Mouse (Mus musculus) lung, postnatal 0 days (tissue): ENCODE results near the gene Tceal7. TPM values are rescaled to one million over a fixed set of nuclear protein-coding genes. Genes with fewer than 3 reads are reported as not detected.
"Not testable (repeated sequence)": the region's sequence is repeated elsewhere in the genome, so short reads cannot be mapped to it uniquely, and the experiment has no call there.

ENCODE experiments used
- ATAC-seq: fragments of 200-750 bp; cut with Nextera tagmentation; 2 replicates; pipeline ENCODE4 v1.8.0; 2017; ENCODE audit warnings: moderate library complexity
- DNase-seq: peaks from one replicate; pipeline ENCODE4 v3.0.0-alpha.2; 2016; ENCODE audit warnings: low spot score
- H3K27ac ChIP-seq: fragments of 300-500 bp; sonication (generic); 2 replicates; pipeline ENCODE4 v1.5.1; 2014; ENCODE audit warnings: antibody characterized with exemption, mild to moderate bottlenecking, low read length, mixed read lengths
- H3K27me3 ChIP-seq: fragments of 300-500 bp; sonication (generic); replicated peaks from 2 replicates; pipeline ENCODE4 v1.6.1; 2014; ENCODE audit warnings: low read length, mixed read lengths; ENCODE audit not compliant: insufficient read depth
- H3K36me3 ChIP-seq: fragments of 300-500 bp; sonication (generic); 2 replicates; pipeline ENCODE4 v1.6.1; 2014; ENCODE audit warnings: low read length, mixed read lengths; ENCODE audit not compliant: insufficient read depth
- H3K4me1 ChIP-seq: fragments of 300-500 bp; sonication (generic); 2 replicates; pipeline ENCODE4 v1.6.1; 2014; ENCODE audit warnings: antibody characterized with exemption, low read depth, low read length, mixed read lengths; ENCODE audit not compliant: insufficient read depth
- H3K4me2 ChIP-seq: fragments of 300-500 bp; sonication (generic); replicated peaks from 2 replicates; pipeline ENCODE4 v1.6.1; 2014; ENCODE audit warnings: low read depth, mild to moderate bottlenecking, low read length, moderate library complexity, mixed read lengths
- H3K4me3 ChIP-seq: fragments of 300-500 bp; sonication (generic); 2 replicates; pipeline ENCODE4 v1.5.1; 2014; ENCODE audit warnings: low read depth, low read length
- H3K9ac ChIP-seq: fragments of 300-500 bp; sonication (generic); replicated peaks from 2 replicates; pipeline ENCODE4 v1.6.1; 2014; ENCODE audit warnings: low read depth, mild to moderate bottlenecking
- H3K9me3 ChIP-seq: fragments of 300-500 bp; sonication (generic); 2 replicates; pipeline ENCODE4 v1.6.1; 2016; ENCODE audit warnings: low read length, mixed read lengths
- CTCF ChIP-seq: IDR thresholded peaks from 2 replicates; pipeline ENCODE4 v1.5.1; 2016; ENCODE audit warnings: antibody characterized with exemption, mild to moderate bottlenecking
- EP300 ChIP-seq: IDR thresholded peaks from 2 replicates; pipeline ENCODE4 v1.6.1; 2016; ENCODE audit warnings: antibody characterized with exemption, mild to moderate bottlenecking, control low read depth
- WGBS: fragments of 180-500 bp; shearing (Covaris S2); extraction: QIAGEN DNeasy Blood & Tissue Kit; methylation state at CpG from one replicate; pipeline ENCODE4 v1.1.7; 2014; 5-methylcytosine and 5-hydroxymethylcytosine counted together
- polyA plus RNA-seq: library from polyadenylated mRNA; unstranded; fragments of >200 nt; fragmentation: Nextera tagmentation; extraction: Ambion mirVana; gene quantifications from 2 replicates; pipeline ENCODE4 v1.2.1, GENCODE M21; 2015

Gene Tceal7
- polyA plus RNA-seq: 0.17 and 0.43 TPM in 2 replicates

GRCm38 (mm10) chrX:136214729-136215677 is at the start of gene Tceal7, which contains the start of gene Bex1:
TSS of gene Tceal7 (plus strand) at chrX:136214779.
TSS of gene Bex1 (minus strand) at chrX:136215513.
- H3K27me3 ChIP-seq, H3K9me3 ChIP-seq, H3K9ac ChIP-seq, H3K27ac ChIP-seq, H3K4me1 ChIP-seq, DNase-seq, H3K36me3 ChIP-seq, H3K4me3 ChIP-seq: not testable (repeated sequence)
- 22% methylated on average over 9 of the region's 67 CpGs for WGBS
- peak; percentile 80 for ATAC-seq
- peak within 1 kb of the TSS; percentile 39; the same call in 1 of the 2 replicates for H3K4me2 ChIP-seq

- Histone ChIP-seq H3K27me3 (no peaks in the 10 kb centered on the region), H3K9me3 (no peaks in the 10 kb centered on the region), H3K4me2 (peak overlapping the region; percentile 60; the same call in 1 of the 2 replicates), H3K9ac (no peak overlapping the region), H3K36me3 (no peaks in the 10 kb centered on the region), H3K4me1 (no peaks in the 10 kb centered on the region), H3K27ac (no peak overlapping the region), H3K4me3 (no peak overlapping the region)
- WGBS: 43% methylated on average over 10 of the region's 10 CpGs
- TF ChIP-seq CTCF (no peak), EP300 (no peak)
- DNase-seq (no peak), ATAC-seq (no peak)
These were observed 44.0 kb upstream of the Tceal7 start for GRCm38 (mm10) chrX:136170625-136171024.

GRCm38 (mm10) chrX:136171189-136172117 is 43.1 kb upstream of the Tceal7 start:
- peak overlapping the region; percentile 58 for H3K9ac ChIP-seq
- WGBS: 20% methylated on average over 24 of the region's 24 CpGs
- no peaks in the 10 kb centered on the region for H3K9me3 ChIP-seq
- no peaks in the 10 kb centered on the region for H3K27me3 ChIP-seq
- ATAC-seq: peak; percentile 72
- no peaks in the 10 kb centered on the region for H3K36me3 ChIP-seq
- H3K4me2 ChIP-seq: peak overlapping the region; percentile 60
- TF ChIP-seq EP300: no peak
- H3K27ac ChIP-seq: peak overlapping the region; percentile 89
- peak; percentile 88 for DNase-seq
- H3K4me1 ChIP-seq: no peaks in the 10 kb centered on the region
- H3K4me3 ChIP-seq: peak overlapping the region; percentile 55

GRCm38 (mm10) chrX:136172118-136172551 is 42.4 kb upstream of the Tceal7 start, which contains the start of gene Tceal8:
TSS of gene Tceal8 (minus strand) at chrX:136172342.
- Histone ChIP-seq H3K9ac (peak within 1 kb of the TSS; percentile 58), H3K36me3 (no peaks in the 10 kb centered on the region), H3K4me1 (no peaks in the 10 kb centered on the region), H3K27me3 (no peaks in the 10 kb centered on the region), H3K4me3 (peak within 1 kb of the TSS; percentile 55), H3K4me2 (peak within 1 kb of the TSS; percentile 60), H3K27ac (peak within 1 kb of the TSS; percentile 89), H3K9me3 (no peaks in the 10 kb centered on the region)
- ATAC-seq: peak; percentile 97
- 10% methylated on average over 10 of the region's 10 CpGs for WGBS
- TF ChIP-seq EP300 (no peak; the same call in 1 of the 2 replicates), CTCF (no peak)
- DNase-seq: peak; percentile 95

GRCm38 (mm10) chrX:136172786-136173185 is 41.8 kb upstream of the Tceal7 start:
- TF ChIP-seq CTCF (no peak), EP300 (no peak)
- WGBS: 21% methylated on average over 10 of the region's 10 CpGs
- H3K27me3 ChIP-seq: no peaks in the 10 kb centered on the region
- peak overlapping the region; percentile 55 for H3K4me3 ChIP-seq
- DNase-seq: peak; percentile 39
- no peaks in the 10 kb centered on the region for H3K4me1 ChIP-seq
- no peak for ATAC-seq
- no peaks in the 10 kb centered on the region for H3K9me3 ChIP-seq
- H3K4me2 ChIP-seq: peak overlapping the region; percentile 60
- H3K36me3 ChIP-seq: no peaks in the 10 kb centered on the region
- H3K9ac ChIP-seq: 0 out of 2 replicates have a peak overlapping the region, but pooled peaks have one; percentile 8
- peak overlapping the region; percentile 89; the same call in 1 of the 2 replicates for H3K27ac ChIP-seq
